Mouse (Mus musculus): ENCODE results near the gene Cfi. TPM values are rescaled to one million over a fixed set of nuclear protein-coding genes. Genes with fewer than 3 reads are reported as not detected.

The Cfi gene
- polyA plus RNA-seq, 1 experiment from 2014 or later, result 54.6 TPM

- no peak for TF ChIP-seq CTCF (IDR thresholded peaks at IDR 0.05; ENCODE audit: low read depth)
These were observed 87.9 kb downstream of the Cfi start for GRCm38 (mm10) chr3:129923581-129923980.

More at GRCm38 (mm10) chr3:129923581-129923980, 87.9 kb downstream of the Cfi start:
- Histone ChIP-seq H3K9ac (ENCODE audit: low read depth, low read length) (no peak overlapping the region), H3K4me1 (replicated peaks; ENCODE audit: control insufficient read depth, insufficient read depth, low read length) (no peaks in the 10 kb centered on the region), H3K27me3 (replicated peaks; ENCODE audit: control insufficient read depth, insufficient read depth, low read length) (no peaks in the 10 kb centered on the region), H3K36me3 (ENCODE audit: control insufficient read depth, insufficient read depth) (no peaks in the 10 kb centered on the region), H3K9me3 (ENCODE audit: control insufficient read depth) (no peaks in the 10 kb centered on the region), H3K27ac (ENCODE audit: low read depth, low read length) (no peak overlapping the region), H3K4me3 (ENCODE audit: low read depth, low read length) (no peak overlapping the region), H3K4me2 (replicated peaks; ENCODE audit: low read depth) (no peak overlapping the region)
- 90% methylated on average over 7 of the region's 7 CpGs for WGBS
- no peak for ATAC-seq

Other genes starting within 250 kb of the Cfi start
- gene Egf, start 80.6 kb upstream of the Cfi start, polyA plus RNA-seq (2015; fragmentation: Nextera tagmentation; extraction: Ambion mirVana), result 0.84 and 0.85 TPM in 2 replicates
- 0.05 TPM in 1 of 2 replicates, not detected in the other for gene Lrit3, start 31.9 kb upstream of the Cfi start, polyA plus RNA-seq (2015; fragmentation: Nextera tagmentation; extraction: Ambion mirVana)
- gene Rrh, start 13.3 kb upstream of the Cfi start, polyA plus RNA-seq (2015; fragmentation: Nextera tagmentation; extraction: Ambion mirVana), result 0.12 TPM in 1 of 2 replicates, not detected in the other
- gene Gar1, start 4.5 kb upstream of the Cfi start, polyA plus RNA-seq (2015; fragmentation: Nextera tagmentation; extraction: Ambion mirVana), result 29.6 and 31.1 TPM in 2 replicates
- gene Pla2g12a, start 42.7 kb downstream of the Cfi start, polyA plus RNA-seq (2015; fragmentation: Nextera tagmentation; extraction: Ambion mirVana), result 29.1 TPM in 2 replicates
- gene Casp6, start 65.5 kb downstream of the Cfi start, polyA plus RNA-seq (2015; fragmentation: Nextera tagmentation; extraction: Ambion mirVana), result 132 and 135 TPM in 2 replicates
- gene Mcub, start 134.3 kb downstream of the Cfi start, polyA plus RNA-seq (2015; fragmentation: Nextera tagmentation; extraction: Ambion mirVana), result 4.1 and 4.7 TPM in 2 replicates
- 13.1 and 13.4 TPM in 2 replicates for gene Sec24b, start 225.7 kb downstream of the Cfi start, polyA plus RNA-seq (2015; fragmentation: Nextera tagmentation; extraction: Ambion mirVana)

Data from intestine, postnatal 0 days (tissue).